In the genomic region with DNA sequence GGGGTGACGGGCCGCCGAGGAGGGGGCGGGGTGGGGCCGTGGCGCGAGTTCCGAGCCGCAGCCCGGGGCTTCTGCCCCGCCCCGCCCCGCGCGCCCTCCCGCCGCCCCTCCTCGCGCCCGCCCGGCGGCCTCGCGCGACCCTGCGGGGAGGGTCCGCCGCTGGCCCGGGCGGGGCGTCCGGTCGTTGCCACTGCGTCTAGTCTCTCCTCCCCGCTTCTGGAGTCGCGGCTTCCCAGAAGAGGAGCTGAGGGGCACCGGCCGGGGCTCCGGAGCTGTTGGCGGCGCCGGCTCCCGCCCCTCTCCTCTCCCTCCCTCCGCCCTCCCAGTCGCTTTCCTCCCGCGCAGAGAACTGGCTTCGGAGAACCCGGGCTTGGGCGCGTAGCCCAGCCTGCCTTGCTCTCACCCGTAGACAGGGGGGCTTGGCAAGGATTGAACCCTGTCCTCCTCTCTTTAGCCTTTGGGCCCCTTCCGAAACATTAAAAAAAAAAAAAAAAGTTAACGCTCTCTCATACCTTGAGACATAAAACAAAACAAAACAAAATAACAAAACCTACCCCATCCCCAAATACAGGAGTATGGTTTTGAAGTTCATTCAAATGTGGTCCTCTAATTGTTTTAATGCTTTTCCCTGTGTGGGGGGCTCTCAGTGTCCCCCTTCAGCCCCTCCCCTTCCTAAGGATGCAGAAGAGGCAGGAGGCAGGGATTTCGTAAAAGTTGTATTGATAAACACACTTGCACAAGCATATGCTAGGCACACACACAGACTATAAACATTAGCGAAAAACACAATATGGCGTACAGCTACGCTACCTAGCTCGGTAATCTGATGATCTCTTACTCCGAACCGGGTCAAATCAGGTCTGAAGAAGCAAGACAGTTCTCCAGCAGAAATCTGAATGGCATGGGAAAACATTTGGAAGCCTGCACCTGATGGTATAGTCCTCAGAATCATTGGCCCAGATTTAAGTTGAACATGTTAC, we compare ENCODE assay signal across 8 mouse cellular contexts. TPM values are rescaled to one million over a fixed set of nuclear protein-coding genes. Genes with fewer than 3 reads are reported as not detected.
DNase-seq lines count a peak whose midpoint lies in the region; ATAC-seq lines count a peak whose summit lies in the region.

No protein-coding gene starts in this region.

- H3K9me3 ChIP-seq in limb, embryonic 11.5 days (ENCODE audit: control insufficient read depth, low read length), result no peaks in the 10 kb centered on the region
- H3K9me3 ChIP-seq in midbrain, embryonic 12.5 days, result no peaks in the 10 kb centered on the region

- peak overlapping the region; percentile 88 for H3K9ac ChIP-seq in limb, embryonic 11.5 days (ENCODE audit: low read length)
- peak overlapping the region; percentile 71 for H3K9ac ChIP-seq in midbrain, embryonic 12.5 days (replicated peaks)

- peak overlapping the region; percentile 56 for H3K4me3 ChIP-seq in limb, embryonic 11.5 days (ENCODE audit: low read depth, low read length)
- H3K4me3 ChIP-seq in midbrain, embryonic 12.5 days, result peak overlapping the region; percentile 75

- WGBS in limb, embryonic 11.5 days, result 2% methylated on average over 38 of the region's 62 CpGs
- under 1% methylated on average over 35 of the region's 62 CpGs for WGBS in midbrain, embryonic 12.5 days

- H3K27ac ChIP-seq in limb, embryonic 11.5 days (replicated peaks; ENCODE audit: low read depth, low read length), result peak overlapping the region; percentile 99
- peak overlapping the region; percentile 98 for H3K27ac ChIP-seq in midbrain, embryonic 12.5 days (replicated peaks)

- H3K27me3 ChIP-seq in limb, embryonic 11.5 days (ENCODE audit: control insufficient read depth, insufficient read depth, low read length), result no peaks in the 10 kb centered on the region
- H3K27me3 ChIP-seq in midbrain, embryonic 12.5 days, result no peaks in the 10 kb centered on the region

- H3K4me2 ChIP-seq in limb, embryonic 11.5 days (ENCODE audit: low read depth, severe bottlenecking), result peak overlapping the region; percentile 67
- H3K4me2 ChIP-seq in midbrain, embryonic 12.5 days (replicated peaks), result peak overlapping the region; percentile 76

- ATAC-seq in limb, embryonic 11.5 days (ENCODE audit: insufficient number of reproducible peaks, low FRiP score, low TSS enrichment, low read depth), result peak; percentile 59
- ATAC-seq in midbrain, embryonic 12.5 days (ENCODE audit: low FRiP score, low read depth), result peak; percentile 52

- H3K4me1 ChIP-seq in limb, embryonic 11.5 days (ENCODE audit: control insufficient read depth, insufficient read depth, low read length), result no peaks in the 10 kb centered on the region
- H3K4me1 ChIP-seq in midbrain, embryonic 12.5 days, result peaks cover 9% of the 10 kb centered on the region; the same call in 1 of the 2 replicates

- DNase-seq in 416B (ENCODE audit: low read depth), result peak; percentile 74
- peak; percentile 71 for DNase-seq in adrenal gland, adult 8-10 months
- DNase-seq in embryo, embryonic 11.5 days (ENCODE audit: low read depth, low spot score), result peak; percentile 54
- peak; percentile 99 for DNase-seq in heart, adult 11 months
- peak; percentile 81 for DNase-seq in kidney, adult 11 months
- DNase-seq in limb, embryonic 11.5 days (ENCODE audit: low spot score), result peak; percentile 82
- peak; percentile 67 to 72 for DNase-seq in spleen, adult 18-20 months

- H3K36me3 ChIP-seq in limb, embryonic 11.5 days (ENCODE audit: control insufficient read depth, insufficient read depth, low read length), result no peaks in the 10 kb centered on the region
- no peaks in the 10 kb centered on the region for H3K36me3 ChIP-seq in midbrain, embryonic 12.5 days

RNA-seq across cellular contexts. Expression of gene Zbtb20, which starts 0.6 kb away (rescaled TPM):
- total RNA-seq in adrenal gland, adult 8-10 months (2022), result 100 to 1,000 TPM; 154 to 246 (median 184) TPM
- polyA plus RNA-seq in limb, embryonic 11.5 days (2014; fragmentation: Nextera tagmentation; extraction: Ambion mirVana), result 12.9 and 14.7 TPM in 2 replicates
- polyA plus RNA-seq in midbrain, embryonic 12.5 days (2016; fragmentation: Nextera tagmentation; extraction: Ambion mirVana), result 76.8 and 80.8 TPM in 2 replicates

Comparison
In these comparisons a context has a peak if more than half of its experiments do, and no peak if none do; other contexts are left out.
1. Peak in every context shown above with its lines: DNase-seq, ATAC-seq, H3K4me3 ChIP-seq and H3K27ac ChIP-seq.